Mouse (Mus musculus) G1E (cell line): ENCODE results near the gene Rex1bd.

ENCODE experiments used
- CTCF ChIP-seq: IDR thresholded peaks from 2 replicates; pipeline ENCODE4 v1.5.1; 2012; ENCODE audit warnings: low read depth, low read length, inconsistent platforms, mixed read lengths
- GATA1 ChIP-seq: IDR thresholded peaks from 2 replicates; pipeline ENCODE4 v1.6.1; 2012; ENCODE audit warnings: borderline replicate concordance, low read length, inconsistent platforms, mixed read lengths
- GATA2 ChIP-seq: IDR thresholded peaks from 2 replicates; pipeline ENCODE4 v1.6.1; 2012; ENCODE audit warnings: low read depth, low read length, inconsistent platforms, borderline replicate concordance
- POLR2AphosphoS5 ChIP-seq: IDR thresholded peaks from 2 replicates; pipeline ENCODE4 v1.6.1; 2012; ENCODE audit warnings: low read depth, low read length, inconsistent platforms; ENCODE audit not compliant: insufficient replicate concordance
- TAL1 ChIP-seq: conservative IDR thresholded peaks from 2 replicates; pipeline ENCODE4 v1.6.1; 2012; ENCODE audit warnings: low read depth, low read length, inconsistent platforms, mixed read lengths

GRCm38 (mm10) chr8:70555079-70555747, 48.7 kb upstream of the Rex1bd start:
- TF ChIP-seq CTCF (no peak), POLR2AphosphoS5 (no peak), GATA2 (no peak), TAL1 (no peak), GATA1 (no peak)
